Mouse (Mus musculus): ENCODE measurements at regions not wholly inside any gene's neighbourhood (a gene's known extent, or its start where the extent isn't known, plus 50 kb on each side); places are given as distances from the start of the nearest gene placed in this dataset.

- no peak for TF ChIP-seq POLR2A (IDR thresholded peaks at IDR 0.05; ENCODE audit: borderline replicate concordance, extremely low read depth, insufficient read depth, insufficient read length, poor library complexity, severe bottlenecking)
- TF ChIP-seq CTCF (IDR thresholded peaks at IDR 0.05; ENCODE audit: borderline replicate concordance, extremely low read depth, insufficient read depth, insufficient read length), result no peak
Observed at GRCm38 (mm10) chr13:46032281-46032680, 67.5 kb upstream of the Atxn1 start.
